Mouse (Mus musculus) heart, postnatal 0 days (tissue): ENCODE results near the gene Fyttd1.

Experiments used
- CTCF ChIP-seq: IDR thresholded peaks from 2 replicates; pipeline ENCODE4 v1.5.1; 2016; ENCODE audit warnings: antibody characterized with exemption, control low read depth, low read depth
- EP300 ChIP-seq: IDR thresholded peaks from 2 replicates; pipeline ENCODE4 v1.6.1; 2016; ENCODE audit warnings: antibody characterized with exemption, low read depth

GRCm38 (mm10) chr16:32951074-32951473 is 73.8 kb downstream of the Fyttd1 start:
- peak; percentile 24; the same call in 1 of the 2 replicates for TF ChIP-seq CTCF
- TF ChIP-seq EP300: no peak
